Mouse (Mus musculus) small intestine, adult 2 months (tissue): Measurements from ENCODE around the gene Chd6. TPM values are rescaled to one million over a fixed set of nuclear protein-coding genes. Genes with fewer than 3 reads are reported as not detected.

Source experiments
- H3K27ac ChIP-seq: fragments of 200-500 bp; 2 replicates; pipeline ENCODE4 v1.5.1; 2012; ENCODE audit warnings: low read depth, low read length, control low read depth, inconsistent platforms; ENCODE audit not compliant: insufficient read depth
- H3K27me3 ChIP-seq: fragments of 200-500 bp; 2 replicates; pipeline ENCODE4 v1.6.1; 2012; ENCODE audit warnings: mild to moderate bottlenecking, moderate library complexity, low read length, inconsistent platforms; ENCODE audit not compliant: control insufficient read depth, insufficient read depth
- H3K36me3 ChIP-seq: fragments of 200-500 bp; 2 replicates; pipeline ENCODE4 v1.6.1; 2012; ENCODE audit warnings: mild to moderate bottlenecking, low read length, control low read depth, inconsistent platforms; ENCODE audit not compliant: control insufficient read depth, insufficient read depth
- H3K4me1 ChIP-seq: fragments of 200-500 bp; 2 replicates; pipeline ENCODE4 v1.6.1; 2012; ENCODE audit warnings: low read length, inconsistent platforms, mixed read lengths; ENCODE audit not compliant: control insufficient read depth, insufficient read depth, insufficient read length
- H3K4me3 ChIP-seq: fragments of 200-500 bp; 2 replicates; pipeline ENCODE4 v1.5.1; 2012; ENCODE audit warnings: low read depth, mild to moderate bottlenecking, control low read depth, inconsistent platforms, low read length, moderate library complexity
- CTCF ChIP-seq: fragments of 200-500 bp; IDR thresholded peaks from 2 replicates; pipeline ENCODE4 v1.5.1; 2012; ENCODE audit warnings: low read depth, mild to moderate bottlenecking, control low read depth, inconsistent platforms, low read length, moderate library complexity, mixed read lengths; ENCODE audit not compliant: insufficient replicate concordance, insufficient read length; ENCODE audit errors: extremely low read depth
- POLR2A ChIP-seq: fragments of 200-500 bp; IDR thresholded peaks from 2 replicates; pipeline ENCODE4 v1.6.1; 2012; ENCODE audit warnings: low read depth, mild to moderate bottlenecking, control low read depth, inconsistent platforms, low read length, moderate library complexity
- WGBS: fragments of 180-500 bp; shearing (Covaris S2); methylation state at CpG from one replicate; pipeline ENCODE4 v1.1.7; 2018; 5-methylcytosine and 5-hydroxymethylcytosine counted together
- polyA plus RNA-seq: library from polyadenylated mRNA; depleted of rRNA; stranded (reverse); fragments of >200 nt; gene quantifications from 2 replicates; pipeline ENCODE4 v1.2.3, GENCODE M21; 2012

Gene Chd6
- polyA plus RNA-seq, 1 experiment: 3.1 TPM

DNA sequence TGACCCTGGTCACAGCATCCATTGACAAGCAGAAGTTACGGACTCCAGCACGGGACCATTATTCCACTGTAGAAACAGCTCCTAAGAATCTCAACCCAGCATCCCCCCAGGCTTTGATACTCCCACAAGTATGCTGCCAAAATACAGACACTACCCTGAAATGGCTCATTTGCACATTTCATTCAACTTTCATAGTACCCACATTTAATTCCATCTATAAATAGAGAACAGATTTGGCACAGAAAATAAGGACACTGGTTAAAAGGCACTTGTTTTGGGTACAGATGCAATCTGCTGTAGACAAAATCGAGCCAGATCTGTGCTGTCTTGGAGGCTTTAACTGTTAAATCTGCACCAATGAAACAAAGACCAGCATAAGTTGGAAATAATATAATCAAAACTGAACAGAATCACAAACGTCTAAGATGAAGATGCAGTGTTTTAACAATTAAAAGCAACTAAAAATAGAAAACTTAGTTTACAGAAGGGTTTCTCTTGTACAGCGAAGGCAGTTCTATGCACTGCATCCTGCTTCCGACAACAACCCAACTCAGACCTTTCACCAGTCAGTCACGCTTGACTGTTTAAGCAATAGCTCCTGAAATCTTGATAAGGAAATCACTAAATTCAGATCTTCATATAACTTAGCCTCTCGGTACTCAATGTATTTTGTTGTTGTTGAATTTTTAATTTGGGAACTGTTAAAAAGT, 64.2 kb downstream of the Chd6 start:
- TF ChIP-seq POLR2A (no peak), CTCF (no peak)
- 88% methylated on average over 8 of the region's 8 CpGs for WGBS
- no peak overlapping the region for H3K4me3 ChIP-seq
- no peak overlapping the region for H3K27ac ChIP-seq
- H3K27me3 ChIP-seq: no peaks in the 10 kb centered on the region
- H3K36me3 ChIP-seq: peaks cover 6% of the 10 kb centered on the region
- no peaks in the 10 kb centered on the region for H3K4me1 ChIP-seq

GRCm38 (mm10) chr2:161042874-161043273, 66.0 kb downstream of the Chd6 start:
- no peak for TF ChIP-seq POLR2A
- peak; percentile 40; the same call in 1 of the 2 replicates for TF ChIP-seq CTCF
- Histone ChIP-seq H3K27me3 (no peaks in the 10 kb centered on the region), H3K4me3 (no peak overlapping the region), H3K36me3 (peaks cover 17% of the 10 kb centered on the region), H3K27ac (no peak overlapping the region), H3K4me1 (no peaks in the 10 kb centered on the region)
- WGBS: 70% methylated on average over 3 of the region's 3 CpGs

- H3K4me1 ChIP-seq: no peaks in the 10 kb centered on the region
- 79% methylated on average over 4 of the region's 4 CpGs for WGBS
These were observed 68.1 kb downstream of the Chd6 start for GRCm38 (mm10) chr2:161040743-161041142.

DNA sequence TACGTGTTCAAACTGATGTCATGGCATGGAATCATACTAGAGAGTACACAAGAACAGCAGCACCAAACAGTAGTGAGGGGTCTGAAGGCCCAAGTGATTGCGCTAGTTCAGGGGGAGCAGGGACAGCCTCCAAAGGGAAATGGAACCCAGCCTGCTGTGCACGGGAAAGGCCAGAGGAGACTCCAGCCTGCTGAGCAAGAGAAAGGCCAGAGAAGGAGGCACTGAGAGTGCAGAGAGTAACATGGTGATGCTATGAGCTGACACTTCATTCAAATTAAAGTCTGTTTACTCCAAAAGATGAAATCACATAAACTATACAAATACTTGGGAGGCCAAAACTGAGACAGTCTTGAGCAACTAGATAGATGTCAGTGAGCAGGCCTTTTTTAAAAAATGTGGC, 71.1 kb downstream of the Chd6 start:
- Histone ChIP-seq H3K27ac (no peak overlapping the region), H3K27me3 (no peaks in the 10 kb centered on the region), H3K4me1 (no peaks in the 10 kb centered on the region), H3K4me3 (no peak overlapping the region), H3K36me3 (peaks cover 30% of the 10 kb centered on the region)
- 76% methylated on average over 3 of the region's 3 CpGs for WGBS
- TF ChIP-seq POLR2A (no peak), CTCF (no peak)

More at GRCm38 (mm10) chr2:161040743-161041142, 68.1 kb downstream of the Chd6 start:
- TF ChIP-seq CTCF (peak; percentile 15; the same call in 1 of the 2 replicates), POLR2A (no peak)
- no peak overlapping the region for H3K4me3 ChIP-seq
- no peak overlapping the region for H3K27ac ChIP-seq
- no peaks in the 10 kb centered on the region for H3K27me3 ChIP-seq
- H3K36me3 ChIP-seq: peaks cover 28% of the 10 kb centered on the region

DNA sequence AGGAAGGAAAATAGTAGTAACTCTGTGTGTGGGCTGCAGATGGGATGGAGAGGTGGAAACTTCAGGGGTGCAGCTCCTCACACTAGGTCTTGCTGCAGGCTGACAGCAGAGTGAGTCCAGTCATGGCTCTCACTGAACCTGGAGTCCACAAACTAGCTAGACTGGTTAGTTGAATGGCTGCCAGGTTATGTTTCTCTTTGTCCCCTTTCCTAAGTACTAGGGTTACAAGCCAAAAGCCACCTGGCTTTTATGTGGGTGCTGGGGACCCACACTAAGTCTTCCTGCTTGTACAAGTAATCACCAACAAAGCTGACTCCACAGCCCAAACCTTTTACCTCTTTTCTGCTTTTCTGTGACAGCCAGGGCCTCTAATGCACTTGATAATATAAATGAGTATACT, 75.7 kb downstream of the Chd6 start:
- Histone ChIP-seq H3K4me1 (no peaks in the 10 kb centered on the region), H3K4me3 (no peak overlapping the region), H3K27me3 (no peaks in the 10 kb centered on the region), H3K36me3 (peaks cover 21% of the 10 kb centered on the region), H3K27ac (no peak overlapping the region)
- no peak for TF ChIP-seq POLR2A
- TF ChIP-seq CTCF: no peak

GRCm38 (mm10) chr2:161032394-161032793, 76.5 kb downstream of the Chd6 start:
- Histone ChIP-seq H3K36me3 (peaks cover 19% of the 10 kb centered on the region), H3K27ac (no peak overlapping the region), H3K4me1 (no peaks in the 10 kb centered on the region), H3K4me3 (no peak overlapping the region), H3K27me3 (no peaks in the 10 kb centered on the region)
- TF ChIP-seq CTCF (no peak), POLR2A (no peak)
- WGBS: 49% methylated on average over 7 of the region's 7 CpGs

DNA sequence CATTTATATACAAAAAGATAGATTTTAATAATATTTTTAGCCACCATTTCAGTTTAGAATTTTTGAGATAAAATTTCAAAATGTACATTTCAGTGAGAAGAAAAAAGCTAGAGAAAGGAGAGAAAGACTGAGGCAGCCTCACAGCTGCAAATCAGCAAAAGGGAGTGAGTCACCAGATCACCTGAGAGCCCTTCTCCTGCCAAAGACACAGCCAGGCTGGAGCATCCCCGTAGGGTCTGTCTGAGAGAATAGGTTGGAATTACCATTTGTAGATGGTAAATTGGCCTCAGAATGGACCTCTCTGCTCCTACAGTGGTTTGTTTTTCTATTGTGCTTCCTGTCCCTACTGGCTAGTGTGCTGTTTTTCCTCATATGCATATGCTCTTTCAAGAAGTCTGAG, 84.3 kb downstream of the Chd6 start:
- Histone ChIP-seq H3K4me1 (no peaks in the 10 kb centered on the region), H3K4me3 (no peak overlapping the region), H3K36me3 (peaks cover 24% of the 10 kb centered on the region), H3K27me3 (no peaks in the 10 kb centered on the region), H3K27ac (no peak overlapping the region)
- TF ChIP-seq CTCF: no peak
- 97% methylated on average over 1 of the region's 1 CpGs for WGBS
